12 mouse cellular contexts compared by ENCODE assay signal in genomic region chr7:80076961-80077716, GRCm38 (mm10). TPM values are rescaled to one million over a fixed set of nuclear protein-coding genes. Genes with fewer than 3 reads are reported as not detected.
A peak's percentile ranks its signal among the peaks of the same experiment; 100 is the strongest.
DNase-seq lines count a peak whose midpoint lies in the region; ATAC-seq and TF ChIP-seq lines count a peak whose summit lies in the region.
"Had no signal": no experiment of that assay in that cellular context is flagged by ENCODE, and none has a peak within 500 bp of the region (broad histone marks: within the 10 kb centered on the region; RNA-seq: fewer than 3 reads in every experiment).

No protein-coding gene starts in this region.

- H3K4me1 ChIP-seq in heart, embryonic 12.5 days (replicated peaks), result peaks cover 79% of the 10 kb centered on the region
- H3K4me1 ChIP-seq in embryonic facial prominence, embryonic 10.5 days, result peaks cover 78% of the 10 kb centered on the region
- peaks cover 52% of the 10 kb centered on the region for H3K4me1 ChIP-seq in limb, embryonic 15.5 days

- 59% methylated on average over 6 of the region's 6 CpGs for WGBS in heart, embryonic 12.5 days
- whole genome bisulfite sequencing in embryonic facial prominence, embryonic 10.5 days, result 51% methylated on average over 6 of the region's 6 CpGs
- WGBS in limb, embryonic 15.5 days, result 63% methylated on average over 6 of the region's 6 CpGs

- H3K9me3 ChIP-seq in heart, embryonic 12.5 days (replicated peaks), result no peaks in the 10 kb centered on the region
- H3K9me3 ChIP-seq in embryonic facial prominence, embryonic 10.5 days, result no peaks in the 10 kb centered on the region
- no peaks in the 10 kb centered on the region for H3K9me3 ChIP-seq in limb, embryonic 15.5 days
- H3K9me3 ChIP-seq: hindbrain, embryonic 15.5 days had no signal

- peak overlapping the region; percentile 39 for H3K27ac ChIP-seq in heart, embryonic 12.5 days (ENCODE audit: poor library complexity, severe bottlenecking)
- H3K27ac ChIP-seq in layer of hippocampus, adult 2 months, result peak overlapping the region; percentile 39; the same call in 1 of the 2 replicates
- H3K27ac ChIP-seq in embryonic facial prominence, embryonic 10.5 days (replicated peaks), result peak overlapping the region; percentile 88
- H3K27ac ChIP-seq in limb, embryonic 15.5 days, result peak overlapping the region; percentile 22; the same call in 1 of the 2 replicates
- H3K27ac ChIP-seq: hindbrain, embryonic 15.5 days had no signal

- no peak for ATAC-seq in heart, embryonic 12.5 days (ENCODE audit: insufficient number of reproducible peaks, low FRiP score)
- no peak for ATAC-seq in limb, embryonic 15.5 days (ENCODE audit: insufficient number of reproducible peaks, low FRiP score, low TSS enrichment, low read depth)
- ATAC-seq: Patski had no signal

- 0 out of 2 replicates have a peak overlapping the region, but pooled peaks have one; percentile 48 for H3K9ac ChIP-seq in heart, embryonic 12.5 days
- H3K9ac ChIP-seq in limb, embryonic 15.5 days, result no peak overlapping the region
- H3K9ac ChIP-seq: hindbrain, embryonic 15.5 days had no signal

- peaks cover 13% of the 10 kb centered on the region for H3K36me3 ChIP-seq in heart, embryonic 12.5 days
- H3K36me3 ChIP-seq in embryonic facial prominence, embryonic 10.5 days (replicated peaks), result peaks cover 13% of the 10 kb centered on the region
- peaks cover 13% of the 10 kb centered on the region for H3K36me3 ChIP-seq in limb, embryonic 15.5 days

- no peak for DNase-seq in heart, adult 8-10 months (ENCODE audit: low spot score)
- no peak for DNase-seq in layer of hippocampus, adult 2 months (ENCODE audit: low spot score in 2 of 2)
- DNase-seq in layer of hippocampus, postnatal 36 days, result no peak
- no peak for DNase-seq in embryonic facial prominence, embryonic 10.5 days (ENCODE audit: low spot score)
- DNase-seq in ovary, postnatal 10 days (ENCODE audit: low spot score), result no peak
- no peak for DNase-seq in urinary bladder, postnatal 4 days (ENCODE audit: low spot score in 2 of 2)
- DNase-seq: adrenal gland, postnatal 25 days; thymus, adult 18-20 months had no signal

- no peak overlapping the region for H3K4me2 ChIP-seq in heart, embryonic 12.5 days
- no peak overlapping the region for H3K4me2 ChIP-seq in limb, embryonic 15.5 days
- H3K4me2 ChIP-seq: hindbrain, embryonic 15.5 days had no signal

- no peaks in the 10 kb centered on the region for H3K27me3 ChIP-seq in heart, embryonic 12.5 days (replicated peaks)
- H3K27me3 ChIP-seq in embryonic facial prominence, embryonic 10.5 days (replicated peaks; ENCODE audit: low read depth, poor library complexity, severe bottlenecking), result no peaks in the 10 kb centered on the region
- no peaks in the 10 kb centered on the region for H3K27me3 ChIP-seq in limb, embryonic 15.5 days
- H3K27me3 ChIP-seq: hindbrain, embryonic 15.5 days; Patski had no signal

- no peak overlapping the region for H3K4me3 ChIP-seq in heart, embryonic 12.5 days
- H3K4me3 ChIP-seq in layer of hippocampus, adult 2 months, result no peak overlapping the region
- H3K4me3 ChIP-seq in embryonic facial prominence, embryonic 10.5 days, result no peak overlapping the region
- H3K4me3 ChIP-seq in limb, embryonic 15.5 days, result no peak overlapping the region
- H3K4me3 ChIP-seq: hindbrain, embryonic 15.5 days had no signal

- TF ChIP-seq CTCF in layer of hippocampus, adult 2 months (conservative IDR thresholded peaks at IDR 0.05), result no peak

RNA-seq across cellular contexts. Expression of gene Idh2, which starts 38.1 kb away (rescaled TPM):
- 1,569 and 1,607 TPM in 2 replicates for polyA plus RNA-seq in heart, embryonic 12.5 days (2016; fragmentation: Nextera tagmentation; extraction: Ambion mirVana)
- total RNA-seq in heart, adult 8-10 months (2022), result 1,000 to 10,000 TPM; 2,287 to 2,565 (median 2,388) TPM
- total RNA-seq in layer of hippocampus, adult 2 months (2021), result 10 to 100 TPM; 63.8 to 69.8 TPM
- 10 to 100 TPM; 57.6 to 61.5 TPM for total RNA-seq in layer of hippocampus, postnatal 36 days (2021)
- polyA plus RNA-seq in embryonic facial prominence, embryonic 10.5 days (2016; fragmentation: Nextera tagmentation; extraction: Ambion mirVana), result 522 and 534 TPM in 2 replicates
- polyA plus RNA-seq in limb, embryonic 15.5 days (2015; fragmentation: Nextera tagmentation; extraction: Ambion mirVana), result 546 and 644 TPM in 2 replicates

RNA-seq across cellular contexts. Expression of gene Zfp710, which starts 52.5 kb away (rescaled TPM):
- polyA plus RNA-seq in heart, embryonic 12.5 days (2016; fragmentation: Nextera tagmentation; extraction: Ambion mirVana), result 13.5 and 13.7 TPM in 2 replicates
- 10 to 100 TPM; 28.5 to 39.5 (median 31.3) TPM for total RNA-seq in heart, adult 8-10 months (2022)
- total RNA-seq in layer of hippocampus, adult 2 months (2021), result 10 to 100 TPM; 21.4 to 27.3 TPM
- total RNA-seq in layer of hippocampus, postnatal 36 days (2021), result 10 to 100 TPM; 21.7 to 23.1 TPM
- 21.5 and 25.2 TPM in 2 replicates for polyA plus RNA-seq in embryonic facial prominence, embryonic 10.5 days (2016; fragmentation: Nextera tagmentation; extraction: Ambion mirVana)
- polyA plus RNA-seq in limb, embryonic 15.5 days (2015; fragmentation: Nextera tagmentation; extraction: Ambion mirVana), result 16.9 and 18.9 TPM in 2 replicates

Comparison
In these comparisons a context has a peak if more than half of its experiments do, and no peak if none do; other contexts are left out.
1. H3K27ac ChIP-seq: peak in every context shown above with its lines; median percentile 88 in embryonic facial prominence, embryonic 10.5 days; 39 in heart, embryonic 12.5 days; 39 in layer of hippocampus, adult 2 months; 22 in limb, embryonic 15.5 days.
2. RNA of gene Idh2, which starts 38.1 kb away (total RNA-seq): 2,287 to 2,565 TPM in heart, adult 8-10 months; 63.8 to 69.8 TPM in layer of hippocampus, adult 2 months and 57.6 to 61.5 TPM in layer of hippocampus, postnatal 36 days; every median in the first group is over 10 times any median in the second.